Mouse (Mus musculus): ENCODE measurements around the gene Adamtsl1.

- TF ChIP-seq POLR2A (IDR thresholded peaks at IDR 0.05; ENCODE audit: low read depth, low read length), result no peak
- no peak for TF ChIP-seq CTCF (IDR thresholded peaks at IDR 0.05; ENCODE audit: extremely low read depth, insufficient read depth, insufficient read length, insufficient replicate concordance)
Observed at GRCm38 (mm10) chr4:85783768-85784379, 269.9 kb downstream of the Adamtsl1 start.

Measured in spleen, adult 2 months (tissue).